Mouse (Mus musculus): ENCODE data around the gene Olfr282. TPM values are rescaled to one million over a fixed set of nuclear protein-coding genes. Genes with fewer than 3 reads are reported as not detected.

The Olfr282 gene
- total and polyA plus RNA-seq, 3 experiments = 0.18 TPM; not detected in 2

GRCm38 (mm10) chr15:98486433-98487021 lies 55.5 kb downstream of the Olfr282 start (continued):
- TF ChIP-seq BHLHE40 (IDR thresholded peaks at IDR 0.05; ENCODE audit: borderline replicate concordance, low read depth, low read length) = peak; percentile 97
- TF ChIP-seq SMC3 (IDR thresholded peaks at IDR 0.05; ENCODE audit: low read depth, low read length) = no peak

Other genes starting within 250 kb of the Olfr282 start
- gene Olfr288, start 235.7 kb upstream of the Olfr282 start, total RNA-seq (2012; rRNA removed) = not detected in 2 replicates
- not detected for gene Olfr288, start 235.7 kb upstream of the Olfr282 start, polyA plus RNA-seq (2012; ENCODE audit: insufficient read depth in 1 of 2, insufficient read length in 2 of 2, low read depth in 1 of 2, low replicate concordance in 2 of 2, missing spikeins in 1 of 2)
- gene Gm44579, start 210.2 kb upstream of the Olfr282 start, total RNA-seq (2012; rRNA removed) = not detected in 2 replicates
- not detected for gene Gm44579, start 210.2 kb upstream of the Olfr282 start, polyA plus RNA-seq (2012; ENCODE audit: insufficient read depth in 1 of 2, insufficient read length in 2 of 2, low read depth in 1 of 2, low replicate concordance in 2 of 2, missing spikeins in 1 of 2)
- not detected in 2 replicates for gene Olfr287, start 210.2 kb upstream of the Olfr282 start, total RNA-seq (2012; rRNA removed)
- not detected for gene Olfr287, start 210.2 kb upstream of the Olfr282 start, polyA plus RNA-seq (2012; ENCODE audit: insufficient read depth in 1 of 2, insufficient read length in 2 of 2, low read depth in 1 of 2, low replicate concordance in 2 of 2, missing spikeins in 1 of 2)
- gene Olfr286, start 196.8 kb upstream of the Olfr282 start, total RNA-seq (2012; rRNA removed) = not detected in 2 replicates
- gene Olfr286, start 196.8 kb upstream of the Olfr282 start, polyA plus RNA-seq (2012; ENCODE audit: insufficient read depth in 1 of 2, insufficient read length in 2 of 2, low read depth in 1 of 2, low replicate concordance in 2 of 2, missing spikeins in 1 of 2) = under 1 TPM in 1 of 2 experiments, not detected in 1; 0.04 TPM
- not detected in 2 replicates for gene H1fnt, start 173.9 kb upstream of the Olfr282 start, total RNA-seq (2012; rRNA removed)
- gene H1fnt, start 173.9 kb upstream of the Olfr282 start, polyA plus RNA-seq (2012; ENCODE audit: insufficient read depth in 1 of 2, insufficient read length in 2 of 2, low read depth in 1 of 2, low replicate concordance in 2 of 2, missing spikeins in 1 of 2) = not detected
- gene Zfp641, start 135.1 kb upstream of the Olfr282 start, total RNA-seq (2012; rRNA removed) = not detected in 2 replicates
- gene Zfp641, start 135.1 kb upstream of the Olfr282 start, polyA plus RNA-seq (2012; ENCODE audit: insufficient read depth in 1 of 2, insufficient read length in 2 of 2, low read depth in 1 of 2, low replicate concordance in 2 of 2, missing spikeins in 1 of 2) = not detected
- 0.07 TPM in 1 of 2 replicates, not detected in the other for gene Olfr285, start 113.9 kb upstream of the Olfr282 start, total RNA-seq (2012; rRNA removed)
- gene Olfr285, start 113.9 kb upstream of the Olfr282 start, polyA plus RNA-seq (2012; ENCODE audit: insufficient read depth in 1 of 2, insufficient read length in 2 of 2, low read depth in 1 of 2, low replicate concordance in 2 of 2, missing spikeins in 1 of 2) = under 1 TPM in 1 of 2 experiments, not detected in 1; 0.01 TPM
- gene Olfr284, start 90.2 kb upstream of the Olfr282 start, total RNA-seq (2012; rRNA removed) = not detected in 2 replicates
- gene Olfr284, start 90.2 kb upstream of the Olfr282 start, polyA plus RNA-seq (2012; ENCODE audit: insufficient read depth in 1 of 2, insufficient read length in 2 of 2, low read depth in 1 of 2, low replicate concordance in 2 of 2, missing spikeins in 1 of 2) = not detected
- 0.20 and 0.46 TPM in 2 replicates for gene Olfr283, start 50.3 kb upstream of the Olfr282 start, total RNA-seq (2012; rRNA removed)
- under 1 TPM in 1 of 2 experiments, not detected in 1; 0.11 TPM for gene Olfr283, start 50.3 kb upstream of the Olfr282 start, polyA plus RNA-seq (2012; ENCODE audit: insufficient read depth in 1 of 2, insufficient read length in 2 of 2, low read depth in 1 of 2, low replicate concordance in 2 of 2, missing spikeins in 1 of 2)
- 0.08 TPM in 1 of 2 replicates, not detected in the other for gene Olfr281, start 21.4 kb downstream of the Olfr282 start, total RNA-seq (2012; rRNA removed)
- gene Olfr281, start 21.4 kb downstream of the Olfr282 start, polyA plus RNA-seq (2012; ENCODE audit: insufficient read depth in 1 of 2, insufficient read length in 2 of 2, low read depth in 1 of 2, low replicate concordance in 2 of 2, missing spikeins in 1 of 2) = under 1 TPM in 1 of 2 experiments, not detected in 1; 0.40 TPM
- 0.04 TPM in 1 of 2 replicates, not detected in the other for gene OR5BS1P, start 38.7 kb downstream of the Olfr282 start, total RNA-seq (2012; rRNA removed)
- not detected for gene OR5BS1P, start 38.7 kb downstream of the Olfr282 start, polyA plus RNA-seq (2012; ENCODE audit: insufficient read depth in 1 of 2, insufficient read length in 2 of 2, low read depth in 1 of 2, low replicate concordance in 2 of 2, missing spikeins in 1 of 2)
- not detected in 2 replicates for gene Lalba, start 51.5 kb downstream of the Olfr282 start, total RNA-seq (2012; rRNA removed)
- gene Lalba, start 51.5 kb downstream of the Olfr282 start, polyA plus RNA-seq (2012; ENCODE audit: insufficient read depth in 1 of 2, insufficient read length in 2 of 2, low read depth in 1 of 2, low replicate concordance in 2 of 2, missing spikeins in 1 of 2) = not detected
- gene Olfr279, start 61.2 kb downstream of the Olfr282 start, total RNA-seq (2012; rRNA removed) = under 0.01 TPM in 1 of 2 replicates, not detected in the other
- gene Olfr279, start 61.2 kb downstream of the Olfr282 start, polyA plus RNA-seq (2012; ENCODE audit: insufficient read depth in 1 of 2, insufficient read length in 2 of 2, low read depth in 1 of 2, low replicate concordance in 2 of 2, missing spikeins in 1 of 2) = 10 to 100 TPM in 1 of 2 experiments, under 1 TPM in 1; 0.03 to 81.4 TPM
- gene Kansl2, start 103.0 kb downstream of the Olfr282 start, total RNA-seq (2012; rRNA removed) = 150 and 157 TPM in 2 replicates
- gene Kansl2, start 103.0 kb downstream of the Olfr282 start, polyA plus RNA-seq (2012; ENCODE audit: insufficient read depth in 1 of 2, insufficient read length in 2 of 2, low read depth in 1 of 2, low replicate concordance in 2 of 2, missing spikeins in 1 of 2) = 100 to 1,000 TPM in 1 of 2 experiments, not detected in 1; 170 TPM
- 40.5 and 44.0 TPM in 2 replicates for gene Ccnt1, start 139.7 kb downstream of the Olfr282 start, total RNA-seq (2012; rRNA removed)
- gene Ccnt1, start 139.7 kb downstream of the Olfr282 start, polyA plus RNA-seq (2012; ENCODE audit: insufficient read depth in 1 of 2, insufficient read length in 2 of 2, low read depth in 1 of 2, low replicate concordance in 2 of 2, missing spikeins in 1 of 2) = 10 to 100 TPM; 19.5 to 63.2 TPM
- gene 4930415O20Rik, start 139.8 kb downstream of the Olfr282 start, total RNA-seq (2012; rRNA removed) = 0.50 TPM in 1 of 2 replicates, not detected in the other
- gene 4930415O20Rik, start 139.8 kb downstream of the Olfr282 start, polyA plus RNA-seq (2012; ENCODE audit: insufficient read depth in 1 of 2, insufficient read length in 2 of 2, low read depth in 1 of 2, low replicate concordance in 2 of 2, missing spikeins in 1 of 2) = under 1 TPM in 1 of 2 experiments, not detected in 1; 0.31 TPM
- gene Adcy6, start 178.9 kb downstream of the Olfr282 start, total RNA-seq (2012; rRNA removed) = 58.9 and 76.0 TPM in 2 replicates
- gene Adcy6, start 178.9 kb downstream of the Olfr282 start, polyA plus RNA-seq (2012; ENCODE audit: insufficient read depth in 1 of 2, insufficient read length in 2 of 2, low read depth in 1 of 2, low replicate concordance in 2 of 2, missing spikeins in 1 of 2) = 10 to 100 TPM in 1 of 2 experiments, not detected in 1; 77.3 TPM
- gene Cacnb3, start 199.6 kb downstream of the Olfr282 start, total RNA-seq (2012; rRNA removed) = 1.4 TPM in 2 replicates
- 1 to 10 TPM in 1 of 2 experiments, not detected in 1; 8.5 TPM for gene Cacnb3, start 199.6 kb downstream of the Olfr282 start, polyA plus RNA-seq (2012; ENCODE audit: insufficient read depth in 1 of 2, insufficient read length in 2 of 2, low read depth in 1 of 2, low replicate concordance in 2 of 2, missing spikeins in 1 of 2)
- 193 and 213 TPM in 2 replicates for gene Ddx23, start 231.7 kb downstream of the Olfr282 start, total RNA-seq (2012; rRNA removed)
- gene Ddx23, start 231.7 kb downstream of the Olfr282 start, polyA plus RNA-seq (2012; ENCODE audit: insufficient read depth in 1 of 2, insufficient read length in 2 of 2, low read depth in 1 of 2, low replicate concordance in 2 of 2, missing spikeins in 1 of 2) = 100 to 1,000 TPM; 194 to 252 TPM
- gene Rnd1, start 246.2 kb downstream of the Olfr282 start, total RNA-seq (2012; rRNA removed) = 5.8 and 6.0 TPM in 2 replicates
- gene Rnd1, start 246.2 kb downstream of the Olfr282 start, polyA plus RNA-seq (2012; ENCODE audit: insufficient read depth in 1 of 2, insufficient read length in 2 of 2, low read depth in 1 of 2, low replicate concordance in 2 of 2, missing spikeins in 1 of 2) = 1 to 10 TPM in 1 of 2 experiments, not detected in 1; 5.5 TPM

Measured in MEL (cell line).